Mouse (Mus musculus): ENCODE data around the gene Rrnad1. TPM values are rescaled to one million over a fixed set of nuclear protein-coding genes. Genes with fewer than 3 reads are reported as not detected.

The Rrnad1 gene
- polyA plus RNA-seq, 1 experiment from 2014 or later = 17.9 TPM

DNA sequence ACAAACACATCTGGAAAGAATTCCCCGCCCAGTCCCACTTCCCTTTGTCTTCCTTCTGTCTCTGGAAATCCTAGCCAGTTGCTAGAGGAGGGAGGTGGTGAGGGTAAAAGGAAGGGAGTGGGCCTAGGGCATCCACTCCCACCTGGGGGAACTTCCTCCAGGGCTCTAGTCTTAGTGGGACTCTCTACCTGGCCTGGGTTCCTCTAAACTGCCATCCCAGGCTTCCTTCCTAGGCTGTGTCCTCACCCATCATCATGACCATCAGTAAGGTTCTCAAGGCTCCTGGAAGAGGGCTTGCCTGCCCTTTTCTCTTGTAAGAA lies 16.0 kb upstream of the Rrnad1 start:
- 0% methylated on average over 1 of the region's 1 CpGs for WGBS
- Histone ChIP-seq H3K9me3 (ENCODE audit: control insufficient read depth, low read length) (no peaks in the 10 kb centered on the region), H3K36me3 (ENCODE audit: control insufficient read depth, insufficient read depth, low read length) (no peaks in the 10 kb centered on the region), H3K27me3 (ENCODE audit: control insufficient read depth, insufficient read depth, low read length) (no peaks in the 10 kb centered on the region), H3K9ac (ENCODE audit: low read depth, low read length) (peak overlapping the region; percentile 2; the same call in 1 of the 2 replicates), H3K27ac (ENCODE audit: low read depth, low read length) (peak overlapping the region; percentile 91), H3K4me2 (replicated peaks; ENCODE audit: low read depth, low read length) (no peak overlapping the region; the same call in 1 of the 2 replicates), H3K4me1 (replicated peaks; ENCODE audit: control insufficient read depth, insufficient read depth, low read length) (peaks cover 33% of the 10 kb centered on the region), H3K4me3 (ENCODE audit: low read depth, low read length) (no peak overlapping the region)
- DNase-seq (ENCODE audit: low spot score) (no peak), ATAC-seq (ENCODE audit: low FRiP score) (no peak)

DNA sequence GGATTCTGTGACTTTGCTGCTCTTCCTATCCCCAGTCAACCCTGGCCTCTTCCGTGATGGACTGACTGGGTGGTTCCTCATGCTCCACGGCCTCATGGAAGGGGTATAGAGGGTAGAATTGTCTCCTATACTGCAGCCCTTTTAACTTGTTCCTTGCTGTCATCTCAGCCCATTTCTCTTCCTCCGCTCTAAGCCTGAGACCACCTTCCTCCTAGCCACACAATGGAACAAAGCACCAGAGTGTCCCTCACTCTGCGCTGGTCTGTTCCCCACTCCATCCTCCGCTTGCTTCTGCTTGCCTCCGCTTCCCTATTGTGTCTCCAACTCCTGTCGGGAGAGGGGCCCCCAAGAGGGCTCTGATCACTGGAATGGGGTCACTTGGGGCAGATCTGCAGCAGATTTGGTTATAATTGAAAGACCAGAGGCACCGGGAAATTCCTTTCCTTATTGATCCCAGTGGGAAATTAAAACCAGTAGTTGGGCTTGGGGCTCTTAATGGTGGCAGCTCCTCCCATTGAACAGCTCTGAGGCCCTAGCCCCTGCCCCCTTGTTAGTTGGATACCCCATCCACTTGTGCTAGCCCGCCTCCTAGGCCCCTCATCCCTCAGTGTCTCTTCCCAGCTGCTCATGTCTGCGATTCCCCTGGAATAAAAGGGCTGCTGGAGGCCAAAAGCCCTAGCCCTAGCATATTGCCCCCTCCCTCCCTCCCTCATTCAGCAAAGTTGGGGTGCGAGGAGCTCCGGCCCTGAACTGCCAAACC lies 15.4 kb upstream of the Rrnad1 start:
- H3K9me3 ChIP-seq (ENCODE audit: control insufficient read depth, low read length) = no peaks in the 10 kb centered on the region
- H3K9ac ChIP-seq (ENCODE audit: low read depth, low read length) = peak overlapping the region; percentile 37; the same call in 1 of the 2 replicates
- peaks cover 33% of the 10 kb centered on the region for H3K4me1 ChIP-seq (replicated peaks; ENCODE audit: control insufficient read depth, insufficient read depth, low read length)
- no peak overlapping the region; the same call in 1 of the 2 replicates for H3K4me2 ChIP-seq (replicated peaks; ENCODE audit: low read depth, low read length)
- 0 out of 2 replicates have a peak, but pooled peaks cover 3% of the 10 kb centered on the region for H3K36me3 ChIP-seq (ENCODE audit: control insufficient read depth, insufficient read depth, low read length)
- ATAC-seq (ENCODE audit: low FRiP score) (peak; percentile 43), DNase-seq (ENCODE audit: low spot score) (peak; percentile 59)
- H3K27ac ChIP-seq (ENCODE audit: low read depth, low read length) = peak overlapping the region; percentile 91
- WGBS = 5% methylated on average over 12 of the region's 12 CpGs
- H3K4me3 ChIP-seq (ENCODE audit: low read depth, low read length) = no peak overlapping the region
- no peaks in the 10 kb centered on the region for H3K27me3 ChIP-seq (ENCODE audit: control insufficient read depth, insufficient read depth, low read length)

DNA sequence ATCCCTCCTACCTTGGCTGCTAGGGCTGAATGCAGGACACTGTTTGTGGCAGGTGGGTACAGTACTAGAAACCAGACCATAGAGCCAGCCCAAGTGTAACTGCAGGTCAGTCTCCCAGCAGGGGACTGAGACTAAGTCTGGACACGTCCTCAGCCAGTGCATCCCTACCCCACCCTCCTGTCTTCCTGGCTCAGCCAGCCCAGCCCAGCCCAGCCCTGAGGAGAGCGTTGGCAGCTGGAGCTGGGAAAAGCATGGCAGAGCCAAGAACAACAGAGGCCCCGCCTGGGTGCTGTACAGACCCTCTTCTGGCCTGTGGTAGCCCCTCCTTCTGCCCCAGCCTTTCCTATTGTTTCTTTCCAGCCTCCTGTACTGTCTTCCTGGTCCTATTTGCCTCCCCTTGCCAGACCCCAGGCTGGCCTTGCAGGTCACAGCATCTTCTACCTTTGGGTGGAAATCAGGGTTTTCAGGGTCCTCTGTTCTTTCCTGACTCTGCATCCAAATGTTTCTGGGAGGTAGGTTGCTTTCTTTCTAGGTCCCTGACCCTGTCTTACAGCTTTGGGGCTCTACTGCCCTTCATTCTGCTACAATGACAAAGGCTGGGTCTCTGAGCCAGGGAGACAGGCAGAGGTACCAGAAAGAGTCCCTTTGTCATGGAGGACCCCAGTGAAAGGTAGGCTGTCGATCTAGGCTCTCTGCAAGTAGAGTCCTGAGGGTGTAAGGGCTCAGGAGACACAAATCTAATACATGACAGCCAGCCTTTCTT lies 14.5 kb upstream of the Rrnad1 start:
- Histone ChIP-seq H3K4me2 (replicated peaks; ENCODE audit: low read depth, low read length) (no peak overlapping the region), H3K4me3 (ENCODE audit: low read depth, low read length) (no peak overlapping the region), H3K4me1 (replicated peaks; ENCODE audit: control insufficient read depth, insufficient read depth, low read length) (peaks cover 33% of the 10 kb centered on the region), H3K9me3 (ENCODE audit: control insufficient read depth, low read length) (no peaks in the 10 kb centered on the region), H3K27me3 (ENCODE audit: control insufficient read depth, insufficient read depth, low read length) (no peaks in the 10 kb centered on the region), H3K27ac (ENCODE audit: low read depth, low read length) (peak overlapping the region; percentile 91), H3K9ac (ENCODE audit: low read depth, low read length) (peak overlapping the region; percentile 37; the same call in 1 of the 2 replicates), H3K36me3 (ENCODE audit: control insufficient read depth, insufficient read depth, low read length) (0 out of 2 replicates have a peak, but pooled peaks cover 3% of the 10 kb centered on the region)
- 8% methylated on average over 4 of the region's 4 CpGs for WGBS
- peak; percentile 33; the same call in 1 of the 2 replicates for ATAC-seq (ENCODE audit: low FRiP score)
- peak; percentile 49 for DNase-seq (ENCODE audit: low spot score)

DNA sequence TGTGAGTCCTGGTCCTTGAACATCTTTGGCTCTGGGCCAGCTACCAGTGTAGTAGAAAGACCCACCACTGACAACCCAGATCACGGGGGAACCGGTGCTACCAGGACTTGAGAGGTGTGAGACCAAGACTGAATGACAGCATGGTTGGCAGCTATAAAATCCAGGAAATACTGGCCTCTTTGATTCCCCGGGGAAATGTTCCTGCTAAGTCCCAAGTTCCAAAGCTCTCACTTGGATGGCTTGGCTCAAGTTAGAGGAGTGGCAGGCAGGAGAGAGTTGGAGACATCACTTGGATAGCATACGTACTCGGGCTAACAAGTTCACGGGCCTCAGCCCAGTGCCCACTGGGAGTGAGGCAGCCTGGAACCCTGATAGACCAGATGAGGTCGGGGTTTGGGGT lies 13.1 kb upstream of the Rrnad1 start:
- DNase-seq (ENCODE audit: low spot score) (no peak), ATAC-seq (ENCODE audit: low FRiP score) (no peak)
- Histone ChIP-seq H3K27ac (ENCODE audit: low read depth, low read length) (no peak overlapping the region), H3K4me1 (replicated peaks; ENCODE audit: control insufficient read depth, insufficient read depth, low read length) (peaks cover 33% of the 10 kb centered on the region), H3K4me2 (replicated peaks; ENCODE audit: low read depth, low read length) (no peak overlapping the region), H3K36me3 (ENCODE audit: control insufficient read depth, insufficient read depth, low read length) (peaks cover 9% of the 10 kb centered on the region), H3K27me3 (ENCODE audit: control insufficient read depth, insufficient read depth, low read length) (no peaks in the 10 kb centered on the region), H3K9me3 (ENCODE audit: control insufficient read depth, low read length) (no peaks in the 10 kb centered on the region), H3K4me3 (ENCODE audit: low read depth, low read length) (no peak overlapping the region), H3K9ac (ENCODE audit: low read depth, low read length) (no peak overlapping the region)
- 84% methylated on average over 7 of the region's 7 CpGs for WGBS

DNA sequence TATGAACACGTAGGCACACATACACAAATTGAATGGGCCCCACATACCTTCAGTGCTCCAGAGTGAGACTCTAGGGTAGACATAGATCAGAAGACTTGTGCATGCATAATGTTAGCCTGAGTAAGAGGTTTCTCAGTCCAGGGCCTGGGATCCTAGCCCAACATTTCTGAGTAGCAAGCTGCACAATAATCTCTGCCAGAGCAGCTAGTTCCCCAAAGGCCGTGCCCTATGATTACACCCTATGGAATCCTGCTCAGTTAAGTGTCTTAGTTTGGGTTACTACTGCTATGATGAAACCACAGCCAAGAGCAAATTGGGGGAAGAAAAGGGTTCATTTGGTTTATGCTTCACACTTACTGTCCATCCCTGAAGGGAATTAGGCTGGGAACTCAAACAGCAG lies 12.0 kb upstream of the Rrnad1 start:
- ATAC-seq (ENCODE audit: low FRiP score) (no peak), DNase-seq (ENCODE audit: low spot score) (no peak)
- Histone ChIP-seq H3K4me2 (replicated peaks; ENCODE audit: low read depth, low read length) (no peak overlapping the region), H3K27ac (ENCODE audit: low read depth, low read length) (no peak overlapping the region), H3K36me3 (ENCODE audit: control insufficient read depth, insufficient read depth, low read length) (peaks cover 13% of the 10 kb centered on the region), H3K9ac (ENCODE audit: low read depth, low read length) (no peak overlapping the region), H3K9me3 (ENCODE audit: control insufficient read depth, low read length) (no peaks in the 10 kb centered on the region), H3K27me3 (ENCODE audit: control insufficient read depth, insufficient read depth, low read length) (no peaks in the 10 kb centered on the region), H3K4me3 (ENCODE audit: low read depth, low read length) (no peak overlapping the region), H3K4me1 (replicated peaks; ENCODE audit: control insufficient read depth, insufficient read depth, low read length) (peaks cover 26% of the 10 kb centered on the region)
- WGBS = 96% methylated on average over 2 of the region's 2 CpGs

DNA sequence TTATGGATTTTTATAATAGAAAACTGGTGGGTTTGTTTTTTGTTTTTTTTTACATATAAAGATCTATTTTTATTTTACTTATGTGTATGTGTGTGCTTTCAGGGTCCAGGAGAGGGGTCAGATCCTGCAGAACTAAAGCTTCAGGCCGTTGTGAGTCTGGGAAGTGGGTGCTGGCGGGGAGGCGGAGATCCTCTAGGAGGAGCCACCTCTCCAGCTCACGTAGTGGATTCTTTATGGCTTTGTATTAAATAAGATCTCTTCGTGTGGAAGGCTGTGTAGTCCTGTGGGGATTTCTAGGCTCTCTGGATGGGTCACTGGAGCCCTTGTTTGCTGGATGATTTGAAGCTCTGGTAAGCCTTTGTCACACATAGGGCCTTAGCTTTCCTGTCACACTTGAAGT lies 10.1 kb upstream of the Rrnad1 start:
- 74% methylated on average over 5 of the region's 5 CpGs for WGBS
- Histone ChIP-seq H3K9me3 (ENCODE audit: control insufficient read depth, low read length) (no peaks in the 10 kb centered on the region), H3K27me3 (ENCODE audit: control insufficient read depth, insufficient read depth, low read length) (no peaks in the 10 kb centered on the region), H3K36me3 (ENCODE audit: control insufficient read depth, insufficient read depth, low read length) (peaks cover 16% of the 10 kb centered on the region), H3K4me2 (replicated peaks; ENCODE audit: low read depth, low read length) (no peak overlapping the region), H3K4me3 (ENCODE audit: low read depth, low read length) (no peak overlapping the region), H3K27ac (ENCODE audit: low read depth, low read length) (no peak overlapping the region), H3K9ac (ENCODE audit: low read depth, low read length) (no peak overlapping the region), H3K4me1 (replicated peaks; ENCODE audit: control insufficient read depth, insufficient read depth, low read length) (peaks cover 12% of the 10 kb centered on the region; the same call in 1 of the 2 replicates)
- ATAC-seq (ENCODE audit: low FRiP score) (no peak), DNase-seq (ENCODE audit: low spot score) (no peak)

DNA sequence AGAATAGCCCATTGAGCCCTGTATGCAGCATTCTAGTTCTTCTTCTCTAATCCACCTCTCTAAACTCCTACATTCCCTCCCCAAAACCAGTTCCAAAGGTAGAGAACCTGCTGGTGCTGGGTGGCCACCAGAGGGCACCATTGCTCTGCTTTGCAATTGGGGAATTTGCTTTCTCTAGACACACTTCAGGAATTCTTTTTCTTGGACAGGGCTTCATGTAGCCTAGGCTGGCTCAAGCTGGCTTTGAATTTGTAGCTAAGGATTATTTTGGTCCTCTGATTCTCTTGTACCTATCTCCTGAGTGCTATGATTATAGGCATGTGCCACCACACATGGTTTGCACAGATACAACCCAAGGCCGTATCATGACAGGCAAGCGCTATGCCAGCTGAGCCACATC lies 5.3 kb upstream of the Rrnad1 start:
- H3K4me1 ChIP-seq (replicated peaks; ENCODE audit: control insufficient read depth, insufficient read depth, low read length) = peaks cover 3% of the 10 kb centered on the region; the same call in 1 of the 2 replicates
- H3K9ac ChIP-seq (ENCODE audit: low read depth, low read length) = no peak overlapping the region
- 97% methylated on average over 2 of the region's 2 CpGs for WGBS
- H3K27me3 ChIP-seq (ENCODE audit: control insufficient read depth, insufficient read depth, low read length) = no peaks in the 10 kb centered on the region
- no peak overlapping the region for H3K27ac ChIP-seq (ENCODE audit: low read depth, low read length)
- H3K9me3 ChIP-seq (ENCODE audit: control insufficient read depth, low read length) = no peaks in the 10 kb centered on the region
- no peak overlapping the region for H3K4me2 ChIP-seq (replicated peaks; ENCODE audit: low read depth, low read length)
- peak; percentile 91 for DNase-seq (ENCODE audit: low spot score)
- peaks cover 20% of the 10 kb centered on the region for H3K36me3 ChIP-seq (ENCODE audit: control insufficient read depth, insufficient read depth, low read length)
- 0 out of 2 replicates have a peak, but pooled peaks have one; percentile 38 for ATAC-seq (ENCODE audit: low FRiP score)
- no peak overlapping the region for H3K4me3 ChIP-seq (ENCODE audit: low read depth, low read length)

DNA sequence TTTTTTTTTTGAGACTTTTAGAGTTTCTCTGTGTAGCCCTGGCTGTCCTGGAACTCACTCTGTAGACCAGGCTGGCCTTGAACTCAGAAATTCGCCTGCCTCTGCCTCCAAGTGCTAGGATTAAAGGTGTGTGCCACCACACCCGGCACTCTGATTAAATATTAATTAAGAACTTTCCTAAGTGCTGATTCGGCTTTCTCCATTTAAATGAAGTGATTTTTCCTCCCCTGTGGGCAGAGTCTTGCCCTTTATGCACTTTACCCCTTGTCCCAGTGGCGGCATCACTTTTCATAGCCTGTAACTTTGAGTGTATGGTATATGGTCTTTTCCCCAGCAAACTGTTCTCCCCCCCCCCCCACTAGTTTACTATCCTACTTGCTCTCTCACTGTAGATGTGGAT lies 4.7 kb upstream of the Rrnad1 start:
- ATAC-seq (ENCODE audit: low FRiP score) (no peak), DNase-seq (ENCODE audit: low spot score) (no peak)
- H3K4me2 ChIP-seq (replicated peaks; ENCODE audit: low read depth, low read length) = no peak overlapping the region
- no peak overlapping the region for H3K4me3 ChIP-seq (ENCODE audit: low read depth, low read length)
- no peaks in the 10 kb centered on the region for H3K27me3 ChIP-seq (ENCODE audit: control insufficient read depth, insufficient read depth, low read length)
- H3K27ac ChIP-seq (ENCODE audit: low read depth, low read length) = no peak overlapping the region
- peaks cover 3% of the 10 kb centered on the region; the same call in 1 of the 2 replicates for H3K4me1 ChIP-seq (replicated peaks; ENCODE audit: control insufficient read depth, insufficient read depth, low read length)
- H3K9me3 ChIP-seq (ENCODE audit: control insufficient read depth, low read length) = no peaks in the 10 kb centered on the region
- 81% methylated on average over 4 of the region's 4 CpGs for WGBS
- H3K9ac ChIP-seq (ENCODE audit: low read depth, low read length) = no peak overlapping the region
- peaks cover 20% of the 10 kb centered on the region for H3K36me3 ChIP-seq (ENCODE audit: control insufficient read depth, insufficient read depth, low read length)
